Comparison of ENCODE assay signal across 21 mouse cellular contexts in the genomic region with DNA sequence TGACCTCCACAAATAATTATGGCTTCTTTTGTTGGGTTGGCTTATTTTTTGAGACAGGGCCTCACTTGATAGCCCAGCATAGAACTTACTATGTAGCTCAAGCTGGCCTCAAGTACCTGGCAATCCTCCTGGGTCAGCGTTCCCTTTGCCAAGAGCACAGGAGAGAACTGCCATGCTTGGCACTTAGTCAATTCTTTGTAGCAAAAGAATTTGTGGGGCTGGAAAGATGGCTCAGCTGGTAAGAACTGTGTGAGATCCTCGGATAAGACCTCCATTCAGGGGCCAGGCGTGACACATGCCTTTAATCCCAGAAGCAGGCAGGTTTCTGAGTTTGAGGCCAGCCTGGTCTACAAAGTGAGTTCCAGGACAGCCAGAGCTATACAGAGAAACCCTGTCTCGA. TPM values are rescaled to one million over a fixed set of nuclear protein-coding genes. Genes with fewer than 3 reads are reported as not detected.
"Had no signal": no experiment of that assay in that cellular context is flagged by ENCODE, and none has a peak within 500 bp of the region (broad histone marks: within the 10 kb centered on the region; RNA-seq: fewer than 3 reads in every experiment).

No protein-coding gene starts in this region.

RNA-seq across cellular contexts. Expression of a gene that starts 24.5 kb away (rescaled TPM):
- total RNA-seq: layer of hippocampus, adult 2 months; layer of hippocampus, postnatal 25 days; left cerebral cortex, adult 18-20 months; left cerebral cortex, postnatal 25 days; megakaryocyte progenitor cell, adult 5-6 weeks; megakaryocyte-erythroid progenitor cell, adult 5-6 weeks had no signal
- polyA plus RNA-seq: kidney, postnatal 0 days; large intestine, adult 2 months; limb, embryonic 10.5 days; limb, embryonic 13.5 days; liver, embryonic 13.5 days; liver, embryonic 16.5 days; lung, adult 2 months; lung, embryonic 16.5 days; midbrain, embryonic 12.5 days; midbrain, embryonic 15.5 days; neural tube, embryonic 12.5 days; neural tube, embryonic 15.5 days; stomach, embryonic 14.5 days; stomach, postnatal 0 days; thymus, adult 2 months had no signal

RNA-seq across cellular contexts. Expression of a gene that starts 33.6 kb away (rescaled TPM):
- total RNA-seq: layer of hippocampus, adult 2 months; layer of hippocampus, postnatal 25 days; left cerebral cortex, postnatal 25 days; megakaryocyte progenitor cell, adult 5-6 weeks; megakaryocyte-erythroid progenitor cell, adult 5-6 weeks had no signal
- polyA plus RNA-seq: kidney, postnatal 0 days; large intestine, adult 2 months; limb, embryonic 10.5 days; limb, embryonic 13.5 days; liver, embryonic 13.5 days; liver, embryonic 16.5 days; lung, adult 2 months; lung, embryonic 16.5 days; midbrain, embryonic 12.5 days; midbrain, embryonic 15.5 days; neural tube, embryonic 12.5 days; neural tube, embryonic 15.5 days; stomach, embryonic 14.5 days; stomach, postnatal 0 days; thymus, adult 2 months had no signal
